Mouse (Mus musculus) heart, embryonic 15.5 days (tissue): ENCODE results near the gene Vldlr. TPM values are rescaled to one million over a fixed set of nuclear protein-coding genes. Genes with fewer than 3 reads are reported as not detected.

ENCODE experiments used
- ATAC-seq: fragments of 200-750 bp; cut with Nextera tagmentation; replicated peaks from 2 replicates; pipeline ENCODE4 v1.8.0; 2017; ENCODE audit warnings: low read depth, moderate TSS enrichment; ENCODE audit not compliant: insufficient number of reproducible peaks, insufficient read depth, low FRiP score
- H3K27ac ChIP-seq: fragments of 300-500 bp; sonication (generic); 2 replicates; pipeline ENCODE4 v1.5.1; 2015; ENCODE audit warnings: mild to moderate bottlenecking, inconsistent platforms
- H3K27me3 ChIP-seq: fragments of 300-500 bp; sonication (generic); 2 replicates; pipeline ENCODE4 v1.6.1; 2015; ENCODE audit warnings: inconsistent platforms
- H3K36me3 ChIP-seq: fragments of 300-500 bp; sonication (generic); 2 replicates; pipeline ENCODE4 v1.6.1; 2015; ENCODE audit warnings: mild to moderate bottlenecking, inconsistent platforms
- H3K4me1 ChIP-seq: fragments of 300-500 bp; sonication (generic); replicated peaks from 2 replicates; pipeline ENCODE4 v1.6.1; 2015; ENCODE audit warnings: inconsistent platforms
- H3K4me2 ChIP-seq: fragments of 300-500 bp; sonication (generic); 2 replicates; pipeline ENCODE4 v1.6.1; 2015; ENCODE audit warnings: inconsistent platforms, mild to moderate bottlenecking, moderate library complexity
- H3K4me3 ChIP-seq: fragments of 300-500 bp; sonication (generic); 2 replicates; pipeline ENCODE4 v1.5.1; 2015; ENCODE audit warnings: mild to moderate bottlenecking, inconsistent platforms
- H3K9ac ChIP-seq: fragments of 300-500 bp; sonication (generic); 2 replicates; pipeline ENCODE4 v1.6.1; 2015; ENCODE audit warnings: mild to moderate bottlenecking, inconsistent platforms
- H3K9me3 ChIP-seq: fragments of 300-500 bp; sonication (generic); replicated peaks from 2 replicates; pipeline ENCODE4 v1.6.1; 2016; ENCODE audit warnings: inconsistent platforms
- WGBS: fragments of 180-500 bp; shearing (Covaris S2); methylation state at CpG from one replicate; pipeline ENCODE4 v1.1.7; 2015; ENCODE audit warnings: mixed read lengths; 5-methylcytosine and 5-hydroxymethylcytosine counted together
- polyA plus RNA-seq: library from polyadenylated mRNA; unstranded; fragments of >200 nt; fragmentation: Nextera tagmentation; extraction: Ambion mirVana; gene quantifications from 2 replicates; pipeline ENCODE4 v1.2.1, GENCODE M21; 2015

The Vldlr gene
- polyA plus RNA-seq, 1 experiment from 2014 or later = 29.7 TPM

DNA sequence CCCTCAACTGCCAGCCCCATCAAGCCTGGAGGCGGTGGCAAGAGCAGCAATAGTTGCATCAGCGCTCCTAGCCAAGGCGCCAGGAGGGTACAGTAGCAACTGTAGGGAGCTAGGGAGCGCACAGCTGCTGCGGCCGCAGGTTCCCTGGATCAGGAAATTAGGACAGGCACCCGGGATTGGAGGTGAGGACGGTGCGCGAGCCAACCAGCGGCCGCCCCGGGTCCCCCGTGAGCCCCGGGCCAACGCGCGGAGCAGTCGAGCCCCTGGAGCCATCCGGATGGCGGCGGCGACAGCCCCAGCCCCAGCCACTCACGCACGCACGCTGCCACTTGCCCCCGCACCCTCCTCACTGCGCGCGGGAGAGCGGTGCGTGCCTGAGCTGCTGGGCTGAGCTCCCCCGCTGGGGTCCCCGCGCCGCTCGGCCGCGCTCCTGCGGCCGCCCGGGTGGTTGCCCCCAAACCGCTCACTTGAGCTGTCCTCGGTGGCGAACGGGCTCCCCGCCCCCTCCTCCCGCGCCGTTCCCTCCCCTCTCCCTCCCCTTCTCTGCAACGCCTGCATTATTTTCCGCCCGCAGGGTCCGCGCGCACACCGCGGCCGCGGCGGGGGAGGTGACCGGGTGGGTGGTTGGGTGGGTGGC is 601 bp downstream of the Vldlr start:
- peak overlapping the region; percentile 90 for H3K9ac ChIP-seq
- H3K4me3 ChIP-seq = peak overlapping the region; percentile 83
- peak; percentile 78 for ATAC-seq
- peak overlapping the region; percentile 91 for H3K4me2 ChIP-seq
- peaks cover 13% of the 10 kb centered on the region for H3K27me3 ChIP-seq
- WGBS = under 1% methylated on average over 54 of the region's 62 CpGs
- no peaks in the 10 kb centered on the region for H3K9me3 ChIP-seq
- H3K27ac ChIP-seq = peak overlapping the region; percentile 91
- no peaks in the 10 kb centered on the region for H3K36me3 ChIP-seq
- H3K4me1 ChIP-seq = peaks cover 24% of the 10 kb centered on the region

DNA sequence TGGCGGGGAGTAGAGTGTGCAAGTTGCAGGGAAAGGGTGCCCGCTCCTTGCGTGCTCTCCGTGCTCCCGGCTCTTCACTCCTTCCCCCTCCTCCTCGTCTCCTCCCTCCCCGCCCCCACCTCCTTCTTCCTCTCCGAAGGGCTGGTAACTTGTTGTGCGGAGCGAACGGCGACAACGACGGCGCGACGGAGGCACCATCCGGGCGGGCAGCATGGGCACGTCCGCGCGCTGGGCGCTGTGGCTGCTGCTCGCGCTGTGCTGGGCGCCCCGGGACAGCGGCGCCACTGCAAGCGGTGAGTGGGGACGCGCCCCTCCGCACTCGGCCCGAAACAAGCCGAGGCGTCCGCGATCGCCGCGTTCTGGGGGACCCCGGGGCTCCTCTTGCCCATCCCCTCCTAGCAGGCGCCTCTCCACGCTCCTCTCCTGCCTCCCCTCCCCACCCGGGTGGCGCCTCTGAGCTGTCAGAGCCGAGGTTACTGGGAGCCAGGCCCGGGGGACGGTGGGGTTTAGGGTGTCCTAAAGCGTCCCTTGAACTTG is 1.2 kb downstream of the Vldlr start:
- Histone ChIP-seq H3K4me3 (peak overlapping the region; percentile 83), H3K4me1 (peaks cover 29% of the 10 kb centered on the region), H3K9ac (peak overlapping the region; percentile 90), H3K9me3 (no peaks in the 10 kb centered on the region), H3K27me3 (peaks cover 13% of the 10 kb centered on the region), H3K36me3 (no peaks in the 10 kb centered on the region), H3K4me2 (peak overlapping the region; percentile 91), H3K27ac (peak overlapping the region; percentile 91)
- WGBS = under 1% methylated on average over 49 of the region's 52 CpGs
- ATAC-seq = peak; percentile 42

DNA sequence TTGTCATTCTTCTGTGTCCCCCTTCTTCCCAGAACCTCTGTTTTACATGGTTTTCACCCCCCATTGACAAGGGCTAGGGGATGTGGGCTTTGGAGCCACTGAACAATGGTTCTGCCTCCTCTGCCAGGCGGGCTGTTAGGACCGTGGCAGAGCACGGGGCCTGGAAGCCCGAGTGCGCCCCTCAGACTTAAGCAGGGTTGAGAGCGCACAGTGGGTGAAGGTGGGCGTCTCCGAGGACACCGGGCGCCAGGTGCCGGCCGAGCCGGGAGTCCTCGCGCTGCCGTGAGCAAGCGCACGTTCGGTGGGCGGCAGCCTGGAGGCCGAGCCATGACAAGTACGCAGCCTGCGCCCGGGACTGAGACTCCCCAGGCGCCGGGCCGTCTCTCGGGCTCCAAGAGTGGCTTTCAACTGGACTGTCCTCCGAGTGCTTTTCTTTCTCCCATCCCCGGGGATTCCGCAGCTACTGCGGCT is 1.7 kb downstream of the Vldlr start:
- ATAC-seq = peak; percentile 30; the same call in 1 of the 2 replicates
- Histone ChIP-seq H3K27me3 (peaks cover 13% of the 10 kb centered on the region), H3K36me3 (no peaks in the 10 kb centered on the region), H3K9me3 (no peaks in the 10 kb centered on the region), H3K4me2 (peak overlapping the region; percentile 91), H3K27ac (peak overlapping the region; percentile 91), H3K4me1 (peaks cover 33% of the 10 kb centered on the region), H3K4me3 (peak overlapping the region; percentile 83), H3K9ac (peak overlapping the region; percentile 90)
- under 1% methylated on average over 32 of the region's 32 CpGs for WGBS

- Histone ChIP-seq H3K27me3 (peaks cover 13% of the 10 kb centered on the region), H3K9me3 (no peaks in the 10 kb centered on the region), H3K27ac (peak overlapping the region; percentile 91), H3K36me3 (no peaks in the 10 kb centered on the region), H3K4me3 (peak overlapping the region; percentile 83), H3K4me2 (peak overlapping the region; percentile 91), H3K4me1 (peaks cover 39% of the 10 kb centered on the region), H3K9ac (peak overlapping the region; percentile 90)
- WGBS = 1% methylated on average over 30 of the region's 30 CpGs
- ATAC-seq = peak; percentile 61
These were observed 2.4 kb downstream of the Vldlr start for GRCm38 (mm10) chr19:27218561-27219262.

DNA sequence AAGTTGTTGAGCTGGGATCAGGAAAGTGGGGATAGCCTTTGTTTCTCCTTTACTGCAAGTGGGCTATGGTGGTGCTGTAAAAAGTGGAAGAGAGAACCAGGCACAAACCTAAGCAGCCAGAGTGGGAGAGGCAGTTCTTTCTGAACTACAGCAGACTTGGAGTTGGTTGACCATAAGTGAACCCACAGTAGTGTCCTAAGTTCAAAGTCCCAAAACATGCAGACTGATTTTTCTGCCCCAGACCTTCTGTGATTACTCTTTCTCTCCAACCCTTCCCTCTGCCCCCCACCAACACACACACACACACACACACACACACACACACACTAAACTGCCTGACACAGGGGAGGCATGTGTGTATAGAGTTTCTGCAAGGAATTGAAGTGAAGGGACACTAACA is 3.3 kb downstream of the Vldlr start:
- Histone ChIP-seq H3K27me3 (peaks cover 13% of the 10 kb centered on the region), H3K4me3 (no peak overlapping the region), H3K4me2 (peak overlapping the region; percentile 91; the same call in 1 of the 2 replicates), H3K36me3 (no peaks in the 10 kb centered on the region), H3K9me3 (no peaks in the 10 kb centered on the region), H3K27ac (no peak overlapping the region), H3K9ac (no peak overlapping the region), H3K4me1 (peaks cover 48% of the 10 kb centered on the region)
- no peak for ATAC-seq

DNA sequence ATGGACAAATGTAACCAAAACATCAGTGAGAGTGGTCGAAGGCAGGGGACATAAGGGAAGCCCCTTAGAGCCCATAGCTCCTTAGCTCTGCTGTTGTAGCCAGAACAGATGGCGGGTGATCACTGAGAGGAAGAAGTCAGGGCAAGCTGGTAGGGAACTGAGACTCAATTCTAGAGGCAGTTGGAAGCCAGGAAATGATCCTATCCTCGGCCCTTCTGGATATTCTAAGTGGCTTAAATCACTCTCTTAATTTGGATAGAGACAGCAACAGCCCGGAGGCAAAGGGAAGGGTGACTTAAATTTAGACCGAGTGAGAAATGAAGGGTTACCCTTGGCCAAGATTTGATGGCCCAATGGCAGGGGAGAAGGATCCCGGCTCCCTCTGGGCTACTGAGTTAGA is 6.8 kb downstream of the Vldlr start:
- WGBS = 54% methylated on average over 6 of the region's 6 CpGs
- peaks cover 53% of the 10 kb centered on the region for H3K4me1 ChIP-seq
- no peak overlapping the region for H3K27ac ChIP-seq

GRCm38 (mm10) chr19:27224356-27224755 is 8.1 kb downstream of the Vldlr start:
- Histone ChIP-seq H3K27me3 (no peaks in the 10 kb centered on the region), H3K9me3 (no peaks in the 10 kb centered on the region), H3K4me2 (no peak overlapping the region), H3K9ac (no peak overlapping the region), H3K27ac (peak overlapping the region; percentile 45), H3K36me3 (no peaks in the 10 kb centered on the region), H3K4me1 (peaks cover 43% of the 10 kb centered on the region), H3K4me3 (no peak overlapping the region)
- ATAC-seq = no peak
- 34% methylated on average over 1 of the region's 1 CpGs for WGBS

More for the DNA sequence above, 6.8 kb downstream of the Vldlr start:
- ATAC-seq = no peak
- Histone ChIP-seq H3K27me3 (no peaks in the 10 kb centered on the region), H3K9ac (no peak overlapping the region), H3K9me3 (no peaks in the 10 kb centered on the region), H3K4me3 (no peak overlapping the region), H3K4me2 (no peak overlapping the region), H3K36me3 (no peaks in the 10 kb centered on the region)

- H3K27me3 ChIP-seq = no peaks in the 10 kb centered on the region
- WGBS = 73% methylated on average over 3 of the region's 3 CpGs
- no peak overlapping the region for H3K4me3 ChIP-seq
- no peak for ATAC-seq
- H3K9ac ChIP-seq = no peak overlapping the region
- H3K4me2 ChIP-seq = no peak overlapping the region
- H3K36me3 ChIP-seq = peaks cover 2% of the 10 kb centered on the region; the same call in 1 of the 2 replicates
- peaks cover 38% of the 10 kb centered on the region for H3K4me1 ChIP-seq
- H3K9me3 ChIP-seq = no peaks in the 10 kb centered on the region
- no peak overlapping the region for H3K27ac ChIP-seq
These were observed 10.3 kb downstream of the Vldlr start for GRCm38 (mm10) chr19:27226626-27227025.

DNA sequence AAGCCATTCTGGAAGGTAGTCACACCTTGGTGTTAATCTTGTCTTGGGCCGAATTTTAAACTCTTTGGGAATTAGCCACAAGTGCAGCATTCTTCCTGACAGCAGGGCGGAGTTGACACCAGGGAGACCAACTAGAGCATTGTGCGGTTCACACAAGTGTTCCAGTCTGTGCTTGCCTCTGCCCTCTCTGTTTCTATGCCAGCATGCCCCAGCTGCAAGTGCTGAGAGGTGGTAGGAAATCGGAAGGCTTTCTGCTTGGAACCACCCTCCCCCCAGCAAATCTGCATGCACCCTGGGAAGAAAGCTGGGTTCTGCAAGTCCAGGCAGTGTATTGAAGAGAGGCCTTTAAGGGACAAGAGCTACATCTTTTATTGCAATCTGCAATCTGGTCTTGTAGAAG is 10.8 kb downstream of the Vldlr start:
- Histone ChIP-seq H3K9ac (no peak overlapping the region), H3K4me2 (no peak overlapping the region), H3K9me3 (no peaks in the 10 kb centered on the region), H3K36me3 (peaks cover 7% of the 10 kb centered on the region; the same call in 1 of the 2 replicates), H3K27me3 (no peaks in the 10 kb centered on the region), H3K27ac (no peak overlapping the region), H3K4me1 (peaks cover 35% of the 10 kb centered on the region), H3K4me3 (no peak overlapping the region)
- 60% methylated on average over 4 of the region's 4 CpGs for WGBS
- no peak for ATAC-seq

DNA sequence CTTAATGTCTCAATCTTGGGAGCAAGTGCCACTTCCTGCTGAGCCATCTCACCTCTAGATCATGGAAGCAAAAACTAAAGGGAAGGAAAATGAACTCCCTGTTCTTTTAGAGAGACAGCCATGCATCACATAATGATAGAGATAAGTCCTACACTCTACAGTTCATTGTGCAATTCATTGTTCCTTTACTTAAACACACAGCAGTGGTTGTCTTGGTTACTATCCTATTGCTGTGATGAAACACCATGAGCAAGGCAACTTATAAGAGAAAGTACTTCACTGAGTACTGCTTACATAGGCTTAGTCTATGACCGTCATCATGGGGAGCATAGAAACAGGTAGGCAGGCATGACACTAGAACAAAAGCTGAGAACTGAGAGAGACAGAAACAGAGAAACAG is 12.0 kb downstream of the Vldlr start:
- Histone ChIP-seq H3K27ac (no peak overlapping the region), H3K9me3 (no peaks in the 10 kb centered on the region), H3K4me1 (peaks cover 27% of the 10 kb centered on the region), H3K9ac (no peak overlapping the region), H3K36me3 (peaks cover 13% of the 10 kb centered on the region; the same call in 1 of the 2 replicates), H3K27me3 (no peaks in the 10 kb centered on the region), H3K4me3 (no peak overlapping the region), H3K4me2 (no peak overlapping the region)
- 84% methylated on average over 1 of the region's 1 CpGs for WGBS
- no peak for ATAC-seq

- Histone ChIP-seq H3K9me3 (no peaks in the 10 kb centered on the region), H3K27ac (no peak overlapping the region), H3K9ac (no peak overlapping the region), H3K4me2 (no peak overlapping the region), H3K36me3 (peaks cover 36% of the 10 kb centered on the region), H3K4me1 (peaks cover 6% of the 10 kb centered on the region; the same call in 1 of the 2 replicates), H3K4me3 (no peak overlapping the region), H3K27me3 (no peaks in the 10 kb centered on the region)
- no peak for ATAC-seq
- WGBS = 76% methylated on average over 2 of the region's 2 CpGs
These were observed 17.1 kb downstream of the Vldlr start for GRCm38 (mm10) chr19:27233386-27233785.
